Mouse (Mus musculus) gastrocnemius, postnatal 25 days (tissue): ENCODE measurements around the gene Ppp1r12a. TPM values are rescaled to one million over a fixed set of nuclear protein-coding genes. Genes with fewer than 3 reads are reported as not detected.

Source experiments
- DNase-seq: peaks from one replicate; pipeline ENCODE4 v3.0.0; 2022
- total RNA-seq, 2 experiments: library from RNA; stranded (reverse); gene quantifications; 1 replicate in 1 of 2; 2 replicates in 1 of 2; pipeline ENCODE4 v1.2.3; 2021

The Ppp1r12a gene
- total RNA-seq, 2 experiments from 2014 or later, result 23.6 to 25.2 TPM

- no peak for DNase-seq
Measured at GRCm38 (mm10) chr10:108162297-108163020, 466 bp downstream of the Ppp1r12a start.

GRCm38 (mm10) chr10:108163021-108163410, 1.0 kb downstream of the Ppp1r12a start:
- no peak for DNase-seq

GRCm38 (mm10) chr10:108163451-108163850, 1.5 kb downstream of the Ppp1r12a start:
- no peak for DNase-seq

- DNase-seq, result peak; percentile 61
Measured at GRCm38 (mm10) chr10:108167823-108168222, 5.8 kb downstream of the Ppp1r12a start.

GRCm38 (mm10) chr10:108170818-108171217, 8.8 kb downstream of the Ppp1r12a start:
- DNase-seq, result no peak

- DNase-seq, result no peak
Measured at GRCm38 (mm10) chr10:108171637-108172036, 9.6 kb downstream of the Ppp1r12a start.

- DNase-seq, result no peak
Measured at GRCm38 (mm10) chr10:108172817-108173563, 11.0 kb downstream of the Ppp1r12a start.

- DNase-seq, result no peak
Measured at GRCm38 (mm10) chr10:108174107-108174506, 12.1 kb downstream of the Ppp1r12a start.

GRCm38 (mm10) chr10:108175885-108176284, 13.9 kb downstream of the Ppp1r12a start:
- DNase-seq, result no peak

GRCm38 (mm10) chr10:108178285-108178848, 16.4 kb downstream of the Ppp1r12a start:
- no peak for DNase-seq

GRCm38 (mm10) chr10:108179404-108179803, 17.4 kb downstream of the Ppp1r12a start:
- no peak for DNase-seq

- no peak for DNase-seq
Measured at GRCm38 (mm10) chr10:108180313-108180712, 18.3 kb downstream of the Ppp1r12a start.

- no peak for DNase-seq
Measured at GRCm38 (mm10) chr10:108181893-108182292, 19.9 kb downstream of the Ppp1r12a start.

GRCm38 (mm10) chr10:108182386-108182785, 20.4 kb downstream of the Ppp1r12a start:
- no peak for DNase-seq

- DNase-seq, result no peak
Measured at GRCm38 (mm10) chr10:108184763-108185162, 22.8 kb downstream of the Ppp1r12a start.

- DNase-seq, result no peak
Measured at GRCm38 (mm10) chr10:108185265-108185664, 23.3 kb downstream of the Ppp1r12a start.

GRCm38 (mm10) chr10:108189303-108189702, 27.3 kb downstream of the Ppp1r12a start:
- no peak for DNase-seq

- no peak for DNase-seq
Measured at GRCm38 (mm10) chr10:108189986-108190385, 28.0 kb downstream of the Ppp1r12a start.

GRCm38 (mm10) chr10:108190626-108191025, 28.6 kb downstream of the Ppp1r12a start:
- no peak for DNase-seq

GRCm38 (mm10) chr10:108191381-108191787, 29.4 kb downstream of the Ppp1r12a start:
- DNase-seq, result no peak

GRCm38 (mm10) chr10:108192306-108192705, 30.3 kb downstream of the Ppp1r12a start:
- DNase-seq, result no peak

- DNase-seq, result no peak
Measured at GRCm38 (mm10) chr10:108196124-108196523, 34.1 kb downstream of the Ppp1r12a start.

- no peak for DNase-seq
Measured at GRCm38 (mm10) chr10:108197498-108197897, 35.5 kb downstream of the Ppp1r12a start.
